Mouse (Mus musculus): Measurements from ENCODE around the gene Acap3. TPM values are rescaled to one million over a fixed set of nuclear protein-coding genes. Genes with fewer than 3 reads are reported as not detected.
A peak's percentile ranks its signal among the peaks of the same experiment; 100 is the strongest.

Gene Acap3
- total and polyA plus RNA-seq, 3 experiments: 24.5 to 39.1 TPM; not detected in 1

DNA sequence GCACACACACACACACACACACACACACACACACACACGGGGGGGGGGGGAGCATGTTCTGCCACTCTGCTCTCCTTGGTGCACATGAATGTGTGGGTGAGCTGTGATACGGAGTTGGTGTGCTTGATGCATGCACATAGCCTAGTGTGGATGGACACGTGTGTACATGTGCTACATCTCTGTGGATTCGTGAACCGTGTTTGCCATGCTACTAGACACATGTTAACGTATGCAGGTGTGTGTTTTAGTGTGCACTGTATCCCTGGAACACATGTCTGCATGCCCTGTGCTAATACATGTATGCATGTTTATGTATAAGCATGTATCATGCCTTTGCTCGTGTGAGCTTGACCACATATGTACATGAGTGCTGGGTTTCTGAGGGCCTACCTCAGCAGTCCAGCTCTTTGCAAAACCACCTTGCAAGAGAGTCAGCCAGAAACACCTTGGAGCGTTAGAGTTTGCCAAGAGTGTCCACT lies 1.6 kb downstream of the Acap3 start:
- peaks cover 50% of the 10 kb centered on the region for H3K79me2 ChIP-seq (ENCODE audit: control insufficient read depth, insufficient read depth, low read length, poor library complexity)
- H3K27me3 ChIP-seq (ENCODE audit: control insufficient read depth in 1 of 2, insufficient read depth in 2 of 2, low read length in 2 of 2): no peaks in the 10 kb centered on the region
- TF ChIP-seq POLR2AphosphoS5 (IDR thresholded peaks at IDR 0.05; ENCODE audit: borderline replicate concordance, low read depth, low read length) (no peak), MAX (IDR thresholded peaks at IDR 0.05; ENCODE audit: low read length) (peak; percentile 38; the same call in 1 of the 2 replicates)
- peaks cover 5 to 17% of the 10 kb centered on the region in 2 experiments; a peak in 3 of 4 replicates for H3K4me1 ChIP-seq (ENCODE audit: control insufficient read depth in 1 of 2, insufficient read depth in 2 of 2, low read length in 2 of 2)
- H3K27ac ChIP-seq (ENCODE audit: control insufficient read depth, low read depth, low read length): peak overlapping the region; percentile 25; the same call in 1 of the 2 replicates
- no peaks in the 10 kb centered on the region for H3K9me3 ChIP-seq (replicated peaks; ENCODE audit: insufficient read depth, low read length)
- peak; percentile 43 for DNase-seq (ENCODE audit: low read depth, low spot score)
- H3K4me3 ChIP-seq (ENCODE audit: control insufficient read depth in 1 of 2, insufficient read depth in 1 of 2, low read depth in 2 of 2, low read length in 2 of 2): peak overlapping the region; percentile 79 to 88
- peak overlapping the region; percentile 89 for H3K9ac ChIP-seq (ENCODE audit: control insufficient read depth, low read depth, low read length, poor library complexity, severe bottlenecking)
- H3K36me3 ChIP-seq (ENCODE audit: control insufficient read depth in 1 of 2, insufficient read depth in 2 of 2, low read length in 2 of 2): peaks cover 0 to 4% of the 10 kb centered on the region in 2 experiments; a peak in 3 of 4 replicates

DNA sequence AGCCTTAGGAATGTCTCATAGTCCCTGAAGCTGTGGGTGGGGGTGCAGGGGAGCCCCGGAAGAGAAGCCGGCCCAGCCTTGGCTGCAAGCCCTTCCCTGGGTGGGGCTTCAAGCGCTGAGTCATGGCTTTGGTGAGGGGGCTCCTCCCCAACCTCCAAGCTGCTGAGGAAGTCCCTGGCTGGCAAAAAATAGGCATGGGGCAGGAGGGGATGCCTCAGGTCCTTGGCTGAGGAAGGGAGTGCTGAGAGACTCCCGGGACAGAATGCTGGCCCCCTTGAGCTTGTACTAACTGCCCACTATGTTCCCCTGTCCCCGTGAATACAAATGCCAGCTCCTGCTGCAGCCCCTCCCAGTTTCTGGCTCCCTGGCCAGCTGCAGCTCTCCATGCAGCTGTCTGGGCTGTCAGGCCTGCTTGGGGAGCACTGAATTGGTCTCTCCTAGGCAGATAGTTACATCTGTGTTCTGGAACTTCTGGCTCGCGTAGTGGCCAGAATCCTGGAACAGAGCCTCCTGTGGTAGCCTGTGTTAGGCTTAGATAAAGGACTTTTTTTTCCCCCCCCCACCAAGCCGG lies 2.8 kb downstream of the Acap3 start:
- Histone ChIP-seq H3K4me3 (ENCODE audit: control insufficient read depth in 1 of 2, insufficient read depth in 1 of 2, low read depth in 2 of 2, low read length in 2 of 2) (peak overlapping the region; percentile 20 to 88), H3K9me3 (replicated peaks; ENCODE audit: insufficient read depth, low read length) (no peaks in the 10 kb centered on the region), H3K36me3 (ENCODE audit: control insufficient read depth in 1 of 2, insufficient read depth in 2 of 2, low read length in 2 of 2) (peaks cover 0 to 4% of the 10 kb centered on the region in 2 experiments; a peak in 3 of 4 replicates), H3K27ac (ENCODE audit: control insufficient read depth, low read depth, low read length) (peak overlapping the region; percentile 75), H3K79me2 (ENCODE audit: control insufficient read depth, insufficient read depth, low read length, poor library complexity) (peaks cover 50% of the 10 kb centered on the region), H3K27me3 (ENCODE audit: control insufficient read depth in 1 of 2, insufficient read depth in 2 of 2, low read length in 2 of 2) (no peaks in the 10 kb centered on the region), H3K9ac (ENCODE audit: control insufficient read depth, low read depth, low read length, poor library complexity, severe bottlenecking) (peak overlapping the region; percentile 89), H3K4me1 (ENCODE audit: control insufficient read depth in 1 of 2, insufficient read depth in 2 of 2, low read length in 2 of 2) (peaks cover 5 to 17% of the 10 kb centered on the region in 2 experiments; a peak in 3 of 4 replicates)
- DNase-seq (ENCODE audit: low read depth, low spot score): peak; percentile 93
- TF ChIP-seq RCOR1 (IDR thresholded peaks at IDR 0.05; ENCODE audit: low read depth, low read length) (no peak), MAX (IDR thresholded peaks at IDR 0.05; ENCODE audit: low read length) (peak; percentile 35; the same call in 1 of the 2 replicates), SIN3A (IDR thresholded peaks at IDR 0.05; ENCODE audit: low read length) (peak; percentile 86), HCFC1 (IDR thresholded peaks at IDR 0.05; ENCODE audit: low read depth, low read length) (peak; percentile 75), NRF1 (IDR thresholded peaks at IDR 0.05; ENCODE audit: insufficient read depth, low read depth, low read length, poor library complexity, severe bottlenecking) (0 out of 2 replicates have a peak, but pooled peaks have one; percentile 21), POLR2AphosphoS5 (IDR thresholded peaks at IDR 0.05; ENCODE audit: borderline replicate concordance, low read depth, low read length) (no peak), MYB (IDR thresholded peaks at IDR 0.05; ENCODE audit: low read depth, low read length) (no peak), JUND (IDR thresholded peaks at IDR 0.05; ENCODE audit: low read depth, low read length) (no peak), USF2 (IDR thresholded peaks at IDR 0.05; ENCODE audit: borderline replicate concordance in 1 of 2, insufficient read depth in 1 of 2, low read depth in 1 of 2, low read length in 2 of 2) (no peak), ZNF384 (IDR thresholded peaks at IDR 0.05; ENCODE audit: low read depth, low read length) (no peak), GATA1 (IDR thresholded peaks at IDR 0.05; ENCODE audit: low read depth, low read length) (no peak), SMC3 (IDR thresholded peaks at IDR 0.05; ENCODE audit: low read depth, low read length) (no peak), EP300 (IDR thresholded peaks at IDR 0.05; ENCODE audit: low read depth in 1 of 2, low read length in 2 of 2) (peak; percentile 8 to 48; a peak in 1 of 4 replicates), CTCF (IDR thresholded peaks at IDR 0.05 in 2 of 3, conservative IDR thresholded peaks at IDR 0.05 in 1 of 3; ENCODE audit: control insufficient read depth in 1 of 3, insufficient read depth in 1 of 3, low read depth in 2 of 3, low read length in 3 of 3, poor library complexity in 1 of 3, severe bottlenecking in 1 of 3) (no peak), ZMIZ1 (IDR thresholded peaks at IDR 0.05; ENCODE audit: low read depth, low read length) (no peak), MEF2A (IDR thresholded peaks at IDR 0.05; ENCODE audit: extremely low read depth, insufficient replicate concordance, low read depth, low read length, poor library complexity, severe bottlenecking) (no peak), KAT2A (conservative IDR thresholded peaks at IDR 0.05; ENCODE audit: low read depth, low read length) (no peak), MAZ (IDR thresholded peaks at IDR 0.05; ENCODE audit: low read depth, low read length) (0 out of 2 replicates have a peak, but pooled peaks have one; percentile 73), MYC (IDR thresholded peaks at IDR 0.05; ENCODE audit: low read depth, low read length) (peak; percentile 62; the same call in 1 of the 2 replicates), E2F4 (IDR thresholded peaks at IDR 0.05; ENCODE audit: borderline replicate concordance, low read depth, low read length) (no peak), BHLHE40 (IDR thresholded peaks at IDR 0.05; ENCODE audit: borderline replicate concordance, low read depth, low read length) (no peak), ETS1 (IDR thresholded peaks at IDR 0.05; ENCODE audit: low read depth, low read length) (peak; percentile 65), NELFE (IDR thresholded peaks at IDR 0.05; ENCODE audit: low read depth, low read length) (no peak), TAL1 (IDR thresholded peaks at IDR 0.05; ENCODE audit: low read length) (peak; percentile 44), CHD1 (IDR thresholded peaks at IDR 0.05; ENCODE audit: low read depth, low read length) (no peak), ELF1 (IDR thresholded peaks at IDR 0.05; ENCODE audit: low read depth, low read length) (peak; percentile 81), UBTF (IDR thresholded peaks at IDR 0.05; ENCODE audit: borderline replicate concordance, insufficient read depth, low read depth, low read length) (no peak), MAFK (IDR thresholded peaks at IDR 0.05; ENCODE audit: borderline replicate concordance, low read depth, low read length) (peak; percentile 75), POLR2A (IDR thresholded peaks at IDR 0.05; ENCODE audit: control insufficient read depth in 1 of 2, insufficient read depth in 1 of 2, low read depth in 1 of 2, low read length in 2 of 2, poor library complexity in 1 of 2) (no peak)

All from MEL (cell line).